Mouse (Mus musculus): ENCODE data around the gene D630003M21Rik.

D630003M21Rik gene

DNA sequence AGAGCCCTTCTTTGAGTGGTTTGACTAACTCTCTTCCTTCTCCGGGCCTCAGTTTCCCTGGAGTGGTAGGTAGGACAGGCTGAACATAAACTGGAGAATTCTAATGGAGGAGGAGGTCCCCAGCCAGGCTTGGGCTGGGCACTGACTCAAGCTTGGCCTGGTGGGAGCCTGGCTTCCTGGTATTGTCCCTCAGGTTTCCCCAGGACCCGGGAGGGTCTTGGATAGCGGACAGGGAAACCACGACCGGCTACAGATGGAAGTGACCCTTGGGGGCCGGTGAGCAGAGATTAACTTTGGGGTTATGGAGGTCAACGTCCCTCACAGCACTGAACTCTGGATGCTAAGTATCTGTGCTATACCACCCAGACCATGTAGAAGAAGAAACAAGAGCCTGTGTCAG lies 87.8 kb downstream of the D630003M21Rik start:
- DNase-seq (ENCODE audit: low spot score), result no peak

DNA sequence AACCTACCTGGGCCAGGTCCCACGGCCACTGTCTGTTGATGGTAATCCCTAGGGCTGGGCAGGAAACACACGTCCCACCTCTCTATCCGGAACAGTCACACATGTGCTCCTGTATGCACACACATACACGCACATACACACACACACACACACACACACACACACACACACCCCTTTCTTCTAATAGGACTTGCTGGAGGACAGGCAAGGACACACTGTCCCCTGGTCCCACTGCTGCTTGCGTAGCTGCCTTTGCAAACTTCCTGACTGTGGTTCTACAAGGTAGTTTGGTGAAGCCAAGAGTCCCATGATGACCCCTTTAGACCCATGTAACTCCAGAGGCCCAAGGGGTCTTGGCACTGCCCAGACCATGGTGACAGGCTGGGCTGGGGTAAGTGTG lies 88.4 kb downstream of the D630003M21Rik start:
- no peak for DNase-seq (ENCODE audit: low spot score)

DNA sequence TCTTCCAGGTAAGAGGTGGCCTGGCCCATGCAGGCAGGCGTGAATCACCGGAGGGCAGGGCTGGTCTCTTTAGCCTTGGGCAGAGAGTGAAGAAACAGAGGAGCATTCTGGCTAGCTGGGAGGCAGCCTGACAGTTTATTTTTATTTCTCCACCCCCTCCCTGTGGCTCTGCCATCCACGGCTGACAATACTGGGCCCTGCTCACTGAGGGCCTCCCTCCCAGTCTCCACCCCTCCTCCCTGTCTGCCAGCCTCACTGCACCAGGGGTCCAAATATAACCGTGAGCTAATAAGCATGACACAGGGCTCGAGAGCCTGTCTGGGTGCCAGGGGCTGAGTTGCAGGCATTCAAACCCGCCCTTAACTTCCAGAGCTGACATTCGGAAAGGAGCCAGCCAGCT lies 89.4 kb downstream of the D630003M21Rik start:
- DNase-seq (ENCODE audit: low spot score), result no peak

DNA sequence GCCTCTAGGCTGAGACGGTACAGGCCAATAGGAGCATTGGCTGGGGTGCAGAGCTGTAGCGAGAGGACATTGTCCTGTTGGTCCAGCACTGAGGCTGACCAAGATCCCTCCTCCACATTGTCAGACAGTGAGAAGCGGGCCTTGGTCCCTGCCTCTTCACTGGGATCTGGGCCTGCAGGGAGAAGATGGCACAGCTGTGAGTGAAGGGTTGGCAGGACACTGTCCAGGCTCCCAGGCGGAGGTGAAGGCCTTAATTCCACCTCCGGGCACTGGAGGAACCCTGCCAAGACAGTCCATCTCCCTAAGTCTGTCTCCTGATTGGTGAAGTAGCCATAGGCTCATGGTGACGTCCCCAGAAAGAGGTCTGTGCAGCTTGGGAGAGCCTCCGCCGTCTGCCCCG lies 90.2 kb downstream of the D630003M21Rik start:
- DNase-seq (ENCODE audit: low spot score), result no peak

DNA sequence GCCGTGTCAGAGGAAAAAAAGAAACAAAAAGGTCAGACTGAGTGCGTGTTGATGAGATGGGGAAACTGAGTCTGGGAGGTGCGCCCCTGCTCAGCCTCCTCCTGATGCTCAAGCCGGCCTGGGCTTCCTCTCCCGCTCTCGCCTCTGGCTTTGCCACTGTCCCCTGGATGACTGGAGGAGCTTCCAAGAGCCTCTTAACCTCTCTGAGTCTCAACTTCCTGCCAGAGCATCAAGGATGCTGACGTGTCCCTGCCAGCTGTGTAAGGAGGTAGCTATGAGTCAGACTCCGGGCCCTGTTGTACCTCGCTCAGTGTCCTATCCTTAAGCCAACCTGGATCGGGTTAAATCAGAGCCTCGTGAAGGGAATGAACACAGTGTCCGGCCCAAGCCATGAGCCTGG lies 91.3 kb downstream of the D630003M21Rik start:
- no peak for DNase-seq (ENCODE audit: low spot score)

DNA sequence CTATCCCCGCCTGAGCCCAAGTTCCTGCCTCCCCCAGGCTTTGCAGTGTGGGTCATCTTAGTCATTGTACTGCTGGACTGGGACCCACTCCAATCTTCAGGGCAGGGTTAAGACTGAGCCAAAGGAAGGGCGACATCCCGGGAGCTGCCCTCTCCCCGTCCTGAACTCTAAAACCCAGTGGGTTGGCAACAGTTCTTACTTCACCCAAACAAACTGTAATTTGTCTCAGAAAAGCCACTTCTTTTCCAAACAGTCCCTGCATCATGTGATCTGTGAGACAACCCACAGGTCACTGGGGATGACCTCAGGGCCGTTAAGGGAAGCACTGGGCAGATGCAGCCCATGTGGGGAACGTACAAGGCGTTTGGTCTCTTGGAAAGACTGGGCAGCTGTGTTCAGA lies 92.8 kb downstream of the D630003M21Rik start:
- DNase-seq (ENCODE audit: low spot score), result no peak

DNA sequence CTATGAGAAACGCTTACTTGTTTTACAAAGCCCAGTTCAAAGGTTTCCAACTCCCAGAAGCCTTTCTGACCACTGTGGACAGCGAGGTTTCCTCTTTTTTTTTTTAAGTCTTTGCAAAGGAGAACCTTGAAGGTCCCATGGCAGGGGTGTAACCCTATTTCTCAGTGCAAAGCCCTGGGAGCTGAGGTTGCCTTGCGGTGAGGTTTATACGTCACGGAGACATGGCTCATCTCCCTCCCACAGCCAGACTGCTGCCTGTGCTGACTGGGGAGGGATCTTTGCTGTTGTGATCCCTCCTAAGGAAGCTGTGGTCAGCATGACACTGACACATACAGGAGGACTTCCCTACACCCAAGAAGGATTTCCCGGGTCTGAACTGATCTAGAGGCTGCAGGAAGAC lies 96.0 kb downstream of the D630003M21Rik start:
- DNase-seq (ENCODE audit: low spot score), result no peak
